Mouse (Mus musculus) neutrophil, adult 59 days (primary cell): Measurements from ENCODE around the gene Tnfsfm13. TPM values are rescaled to one million over a fixed set of nuclear protein-coding genes. Genes with fewer than 3 reads are reported as not detected.

ENCODE experiments used
- total RNA-seq, 2 experiments: library from RNA; stranded (reverse); gene quantifications; 1 replicate in 1 of 2; 2 replicates in 1 of 2; pipeline ENCODE4 v1.2.4; 2023

Tnfsfm13 gene
- total RNA-seq, result 1 to 10 TPM; 4.5 to 7.2 TPM

GRCm38 (mm10) chr11:69695361-69696181, at the start of gene Tnfsfm13, which contains the start of gene Tnfsf12:
Tnfsfm13 (minus strand) TSS chr11:69696098.
Tnfsf12 (minus strand) TSS chr11:69695849.

GRCm38 (mm10) chr11:69685526-69686148, 10.3 kb downstream of the Tnfsfm13 start, which contains the start of gene Tnfsf13:
Tnfsf13 (minus strand) TSS chr11:69685784.

GRCm38 (mm10) chr11:69681314-69682208, 14.3 kb downstream of the Tnfsfm13 start, which contains the start of gene Senp3:
Senp3 (minus strand) TSS chr11:69682084.

GRCm38 (mm10) chr11:69672211-69672706, 23.6 kb downstream of the Tnfsfm13 start, which contains the start of gene Eif4a1:
Eif4a1 (minus strand) TSS chr11:69672423.

GRCm38 (mm10) chr11:69665961-69666664, 29.8 kb downstream of the Tnfsfm13 start, which contains the start of gene Cd68:
Cd68 (minus strand) TSS chr11:69666153.

GRCm38 (mm10) chr11:69662213-69662966, 33.5 kb downstream of the Tnfsfm13 start, which contains the start of gene Mpdu1:
Mpdu1 (minus strand) TSS chr11:69662642.

GRCm38 (mm10) chr11:69655264-69656064, 40.4 kb downstream of the Tnfsfm13 start, which contains the start of gene Sox15:
Sox15 (plus strand) TSS chr11:69655314.

Other genes starting within 250 kb of the Tnfsfm13 start
- 1 to 10 TPM; 2.6 to 6.5 TPM for gene Dnah2, start 147.0 kb downstream of the Tnfsfm13 start, total RNA-seq
- under 1 TPM in 1 of 2 experiments, not detected in 1; 0.24 TPM for gene Efnb3, start 135.9 kb downstream of the Tnfsfm13 start, total RNA-seq
- gene Wrap53, start 115.8 kb downstream of the Tnfsfm13 start, total RNA-seq, result 10 to 100 TPM in 1 of 2 experiments, 1 to 10 TPM in 1; 9.1 to 11.8 TPM
- gene Trp53, start 115.7 kb downstream of the Tnfsfm13 start, total RNA-seq, result 10 to 100 TPM; 52.9 to 58.1 TPM
- 1 to 10 TPM in 1 of 2 experiments, under 1 TPM in 1; 0.90 to 4.0 TPM for gene Atp1b2, start 90.2 kb downstream of the Tnfsfm13 start, total RNA-seq
- not detected for gene Shbg, start 78.2 kb downstream of the Tnfsfm13 start, total RNA-seq
- gene Sat2, start 74.1 kb downstream of the Tnfsfm13 start, total RNA-seq, result not detected
- gene Fxr2, start 63.1 kb downstream of the Tnfsfm13 start, total RNA-seq, result 10 to 100 TPM; 39.1 to 51.4 TPM
- gene Sox15, start 40.8 kb downstream of the Tnfsfm13 start, total RNA-seq, result under 1 TPM in 1 of 2 experiments, not detected in 1; 0.62 TPM
- 10 to 100 TPM; 54.1 to 58.1 TPM for gene Mpdu1, start 33.5 kb downstream of the Tnfsfm13 start, total RNA-seq
- gene Cd68, start 29.9 kb downstream of the Tnfsfm13 start, total RNA-seq, result 100 to 1,000 TPM; 111 to 170 TPM
- 100 to 1,000 TPM; 570 to 577 TPM for gene Eif4a1, start 23.7 kb downstream of the Tnfsfm13 start, total RNA-seq
- gene Senp3, start 14.0 kb downstream of the Tnfsfm13 start, total RNA-seq, result 10 to 100 TPM; 66.6 to 83.8 TPM
- 10 to 100 TPM; 12.1 to 17.1 TPM for gene Tnfsf13, start 10.3 kb downstream of the Tnfsfm13 start, total RNA-seq
- 10 to 100 TPM in 1 of 2 experiments, 1 to 10 TPM in 1; 6.9 to 12.4 TPM for gene Tnfsf12, start 249 bp downstream of the Tnfsfm13 start, total RNA-seq
- gene Polr2a, start 62.5 kb upstream of the Tnfsfm13 start, total RNA-seq, result 10 to 100 TPM; 81.5 to 86.5 TPM
- gene Slc35g3, start 65.9 kb upstream of the Tnfsfm13 start, total RNA-seq, result not detected
- gene Zbtb4, start 69.8 kb upstream of the Tnfsfm13 start, total RNA-seq, result 1 to 10 TPM; 2.8 to 2.9 TPM
- gene Chrnb1, start 99.8 kb upstream of the Tnfsfm13 start, total RNA-seq, result 1 to 10 TPM in 1 of 2 experiments, under 1 TPM in 1; 0.86 to 1.8 TPM
- gene Fgf11, start 105.8 kb upstream of the Tnfsfm13 start, total RNA-seq, result under 1 TPM in 1 of 2 experiments, not detected in 1; 0.11 TPM
- not detected for gene Tmem102, start 109.5 kb upstream of the Tnfsfm13 start, total RNA-seq
- not detected for gene Gm39566, start 119.2 kb upstream of the Tnfsfm13 start, total RNA-seq
- gene Spem2, start 122.4 kb upstream of the Tnfsfm13 start, total RNA-seq, result not detected
- gene Spem1, start 126.1 kb upstream of the Tnfsfm13 start, total RNA-seq, result not detected
- 1 to 10 TPM; 1.5 to 1.8 TPM for gene Nlgn2, start 141.7 kb upstream of the Tnfsfm13 start, total RNA-seq
- gene Tmem256, start 142.4 kb upstream of the Tnfsfm13 start, total RNA-seq, result 100 to 1,000 TPM in 1 of 2 experiments, 10 to 100 TPM in 1; 99.9 to 101 TPM
- 10 to 100 TPM; 34.4 to 38.0 TPM for gene Plscr3, start 150.3 kb upstream of the Tnfsfm13 start, total RNA-seq
- not detected for gene Tnk1, start 162.6 kb upstream of the Tnfsfm13 start, total RNA-seq
- gene Tmem95, start 181.9 kb upstream of the Tnfsfm13 start, total RNA-seq, result not detected
- 1 to 10 TPM; 8.4 to 8.8 TPM for gene Kctd11, start 185.3 kb upstream of the Tnfsfm13 start, total RNA-seq
- gene Acap1, start 199.4 kb upstream of the Tnfsfm13 start, total RNA-seq, result 100 to 1,000 TPM; 261 to 285 TPM
- gene 2810408A11Rik, start 204.9 kb upstream of the Tnfsfm13 start, total RNA-seq, result 1 to 10 TPM in 1 of 2 experiments, under 1 TPM in 1; 0.95 to 1.9 TPM
- 10 to 100 TPM; 17.9 to 18.5 TPM for gene Neurl4, start 205.0 kb upstream of the Tnfsfm13 start, total RNA-seq
- gene Gps2, start 217.8 kb upstream of the Tnfsfm13 start, total RNA-seq, result 10 to 100 TPM; 75.4 to 79.7 TPM
- 100 to 1,000 TPM; 498 to 503 TPM for gene Eif5a, start 225.9 kb upstream of the Tnfsfm13 start, total RNA-seq
- gene Ybx2, start 239.7 kb upstream of the Tnfsfm13 start, total RNA-seq, result not detected